Mouse (Mus musculus): ENCODE data around the gene Slc22a3. TPM values are rescaled to one million over a fixed set of nuclear protein-coding genes. Genes with fewer than 3 reads are reported as not detected.

Gene Slc22a3
- polyA plus RNA-seq, 1 experiment, result not detected

DNA sequence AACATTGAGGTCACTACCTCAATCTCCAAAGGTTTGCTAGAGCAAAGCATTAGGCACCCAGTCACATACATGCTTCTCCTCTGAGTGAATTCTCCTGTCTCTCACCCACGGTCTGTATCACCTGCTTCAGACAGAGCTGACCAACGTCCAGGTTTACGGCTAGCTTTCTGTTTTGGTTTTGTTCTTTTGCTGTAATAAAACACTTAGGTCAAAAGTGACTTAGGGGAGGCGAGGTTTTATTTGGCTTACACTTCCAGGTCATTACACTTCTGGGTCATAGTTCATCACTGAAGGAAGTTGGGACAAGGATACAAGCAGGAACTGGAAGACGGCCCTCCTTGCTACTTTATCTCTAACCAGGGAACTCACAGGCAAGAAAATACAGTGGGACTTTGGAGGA lies 138.1 kb downstream of the Slc22a3 start:
- peaks cover under 1% of the 10 kb centered on the region; the same call in 1 of the 2 replicates for H3K4me1 ChIP-seq (ENCODE audit: control insufficient read depth, insufficient read depth, low read length)
- no peak for TF ChIP-seq CTCF (IDR thresholded peaks at IDR 0.05; ENCODE audit: borderline replicate concordance, insufficient read depth, low read length)
- TF ChIP-seq POLR2A (IDR thresholded peaks at IDR 0.05; ENCODE audit: low read depth, low read length), result no peak
- H3K4me3 ChIP-seq (ENCODE audit: insufficient read depth, low read length), result no peak overlapping the region
- no peak overlapping the region for H3K27ac ChIP-seq (ENCODE audit: insufficient read depth, low read length)

Other genes with a start within 250 kb of the Slc22a3 start
- gene Map3k4, start 188.9 kb downstream of the Slc22a3 start, polyA plus RNA-seq (2011; ENCODE audit: insufficient read length, low read depth, missing spikeins), result 13.9 and 14.8 TPM in 2 replicates
- not detected in 2 replicates for gene Plg, start 129.1 kb downstream of the Slc22a3 start, polyA plus RNA-seq (2011; ENCODE audit: insufficient read length, low read depth, missing spikeins)
- gene Slc22a2, start 76.4 kb upstream of the Slc22a3 start, polyA plus RNA-seq (2011; ENCODE audit: insufficient read length, low read depth, missing spikeins), result not detected in 2 replicates
- not detected in 2 replicates for gene Slc22a1, start 168.1 kb upstream of the Slc22a3 start, polyA plus RNA-seq (2011; ENCODE audit: insufficient read length, low read depth, missing spikeins)